Mouse (Mus musculus): Measurements from ENCODE around the gene Lrrc8b.

DNA sequence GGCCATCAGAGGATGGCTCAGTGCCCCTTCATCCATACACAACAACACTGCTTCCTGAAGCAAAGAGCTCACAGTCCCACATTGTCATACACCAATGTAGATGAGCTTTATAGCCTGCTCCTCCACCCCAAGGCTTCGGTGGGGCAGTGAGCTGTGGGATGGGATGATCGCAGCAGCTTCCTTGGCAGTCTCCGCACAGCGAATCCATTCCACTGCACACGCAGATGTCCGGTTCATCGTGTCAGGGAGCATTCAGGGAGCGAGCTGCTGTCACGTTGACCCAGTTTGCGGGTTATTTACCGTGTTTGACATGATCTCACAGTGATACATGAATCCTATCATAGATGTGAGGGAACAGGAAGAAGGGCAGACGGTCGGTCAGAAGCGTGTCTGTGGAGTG lies 69.3 kb downstream of the Lrrc8b start:
- no peak for TF ChIP-seq TCF12 (IDR thresholded peaks at IDR 0.05; ENCODE audit: low read depth, low read length)
- no peak for TF ChIP-seq POLR2A (IDR thresholded peaks at IDR 0.05; ENCODE audit: control insufficient read depth in 1 of 2, insufficient read depth in 1 of 2, low read depth in 1 of 2, low read length in 2 of 2, poor library complexity in 1 of 2)
